Mouse (Mus musculus) CH12F3 (cell line): ENCODE data around the gene Ttc8.
"Not testable (repeated sequence)": the region's sequence is repeated elsewhere in the genome, so short reads cannot be mapped to it uniquely, and the experiment has no call there.

ENCODE experiments used
- in situ Hi-C: fragments of 300-500 bp; cut with MboI; formaldehyde crosslinking; loops from 2 replicates; pipeline ENCODE4 v1.14.3; 2020; ENCODE audit warnings: low sequenced_read_pairs

The Ttc8 gene

GRCm38 (mm10) chr12:98920194-98920991 lies at the start of gene Ttc8:
Gene Ttc8, plus strand, starts transcription at chr12:98920574.
- in situ Hi-C loops: no loop called here

GRCm38 (mm10) chr12:98872836-98873235 lies 47.5 kb upstream of the Ttc8 start:
- in situ Hi-C loops: no loop called here

- in situ Hi-C loops: no loop called here
Observed at GRCm38 (mm10) chr12:98875216-98875615, 45.2 kb upstream of the Ttc8 start.

- in situ Hi-C loops: no loop called here
Observed at GRCm38 (mm10) chr12:98878693-98879092, 41.7 kb upstream of the Ttc8 start.

- in situ Hi-C loops: no loop called here
Observed at GRCm38 (mm10) chr12:98881796-98882195, 38.6 kb upstream of the Ttc8 start.

GRCm38 (mm10) chr12:98884515-98884914 lies 35.9 kb upstream of the Ttc8 start:
- in situ Hi-C loops: no loop called here

GRCm38 (mm10) chr12:98896761-98897160 lies 23.6 kb upstream of the Ttc8 start:
- in situ Hi-C loops: no loop called here

GRCm38 (mm10) chr12:98899676-98900075 lies 20.7 kb upstream of the Ttc8 start:
- in situ Hi-C loops: no loop called here

GRCm38 (mm10) chr12:98900341-98900880 lies 20.0 kb upstream of the Ttc8 start:
- in situ Hi-C loops: no loop called here

GRCm38 (mm10) chr12:98900881-98901801 lies 19.2 kb upstream of the Ttc8 start, which contains the start of gene Eml5:
Gene Eml5, minus strand, starts transcription at chr12:98901484.
- in situ Hi-C loops: no loop called here

- in situ Hi-C loops: no loop called here
Observed at GRCm38 (mm10) chr12:98905466-98905865, 14.9 kb upstream of the Ttc8 start.

GRCm38 (mm10) chr12:98910096-98910495 lies 10.3 kb upstream of the Ttc8 start:
- in situ Hi-C loops: no loop called here

- in situ Hi-C loops: no loop called here
Observed at GRCm38 (mm10) chr12:98931174-98931573, 10.8 kb downstream of the Ttc8 start.

GRCm38 (mm10) chr12:98932441-98932840 lies 12.1 kb downstream of the Ttc8 start:
- in situ Hi-C loops: no loop called here

GRCm38 (mm10) chr12:98932856-98933255 lies 12.5 kb downstream of the Ttc8 start:
- in situ Hi-C loops: no loop called here

- in situ Hi-C loops: not testable (repeated sequence)
Observed at GRCm38 (mm10) chr12:98951295-98951694, 30.9 kb downstream of the Ttc8 start.

GRCm38 (mm10) chr12:98956951-98957350 lies 36.6 kb downstream of the Ttc8 start:
- in situ Hi-C loops: no loop called here

GRCm38 (mm10) chr12:98957455-98957854 lies 37.1 kb downstream of the Ttc8 start:
- in situ Hi-C loops: no loop called here

GRCm38 (mm10) chr12:98961008-98961407 lies 40.6 kb downstream of the Ttc8 start:
- in situ Hi-C loops: no loop called here

GRCm38 (mm10) chr12:98961415-98961814 lies 41.0 kb downstream of the Ttc8 start:
- in situ Hi-C loops: no loop called here

- in situ Hi-C loops: no loop called here
Observed at GRCm38 (mm10) chr12:98965441-98966135, 45.2 kb downstream of the Ttc8 start.
